Mouse (Mus musculus) heart, embryonic 14.5 days (tissue): Measurements from ENCODE around the gene Slco3a1. TPM values are rescaled to one million over a fixed set of nuclear protein-coding genes. Genes with fewer than 3 reads are reported as not detected.
A peak's percentile ranks its signal among the peaks of the same experiment; 100 is the strongest.

Experiments used
- ATAC-seq: fragments of 200-750 bp; cut with Nextera tagmentation; 2 replicates; pipeline ENCODE4 v1.8.0; 2017; ENCODE audit warnings: low read depth, moderate TSS enrichment; ENCODE audit not compliant: insufficient number of reproducible peaks, insufficient read depth, low FRiP score
- H3K27ac ChIP-seq, 2 experiments: fragments of 200-500 bp in 1 of 2; fragments of 300-500 bp in 1 of 2; sonication (generic) in 1 of 2; replicated peaks in 1 of 2; 2 replicates each; pipeline ENCODE4 v1.5.1; 2012 to 2014; ENCODE audit warnings: low read depth in 2 of 2, low read length in 2 of 2, control low read depth in 1 of 2, mild to moderate bottlenecking in 1 of 2, mixed read lengths in 1 of 2; ENCODE audit not compliant: control insufficient read depth in 1 of 2, insufficient read depth in 1 of 2
- H3K27me3 ChIP-seq: fragments of 300-500 bp; sonication (generic); 2 replicates; pipeline ENCODE4 v1.6.1; 2014; ENCODE audit warnings: mild to moderate bottlenecking, low read length, control low read depth; ENCODE audit not compliant: control insufficient read depth, insufficient read depth
- H3K36me3 ChIP-seq: fragments of 300-500 bp; sonication (generic); 2 replicates; pipeline ENCODE4 v1.6.1; 2014; ENCODE audit warnings: mild to moderate bottlenecking, control low read depth, low read length, mixed read lengths; ENCODE audit not compliant: control insufficient read depth, insufficient read depth
- H3K4me1 ChIP-seq, 2 experiments: fragments of 200-500 bp in 1 of 2; fragments of 300-500 bp in 1 of 2; sonication (generic) in 1 of 2; 2 replicates each; pipeline ENCODE4 v1.6.1; 2012 to 2014; ENCODE audit warnings: low read length in 2 of 2, control low read depth in 1 of 2, mixed read lengths in 1 of 2; ENCODE audit not compliant: control insufficient read depth in 2 of 2, insufficient read depth in 2 of 2
- H3K4me2 ChIP-seq: fragments of 300-500 bp; sonication (generic); 2 replicates; pipeline ENCODE4 v1.6.1; 2014; ENCODE audit warnings: mild to moderate bottlenecking, low read length
- H3K4me3 ChIP-seq, 2 experiments: fragments of 200-500 bp in 1 of 2; fragments of 300-500 bp in 1 of 2; sonication (generic) in 1 of 2; 2 replicates each; pipeline ENCODE4 v1.5.1; 2012 to 2014; ENCODE audit warnings: low read length in 2 of 2, mild to moderate bottlenecking in 2 of 2, control low read depth in 1 of 2, low read depth in 1 of 2, moderate library complexity in 1 of 2; ENCODE audit not compliant: control insufficient read depth in 1 of 2, insufficient read depth in 1 of 2
- H3K9ac ChIP-seq: fragments of 300-500 bp; sonication (generic); 2 replicates; pipeline ENCODE4 v1.6.1; 2014; ENCODE audit warnings: mild to moderate bottlenecking, low read length
- H3K9me3 ChIP-seq: fragments of 300-500 bp; sonication (generic); 2 replicates; pipeline ENCODE4 v1.6.1; 2016; ENCODE audit warnings: low read length, control low read depth; ENCODE audit not compliant: control insufficient read depth
- WGBS: fragments of 180-500 bp; shearing (Covaris S2); extraction: QIAGEN DNeasy Blood & Tissue Kit; methylation state at CpG from one replicate; pipeline ENCODE4 v1.1.7; 2014; 5-methylcytosine and 5-hydroxymethylcytosine counted together
- polyA plus RNA-seq: library from polyadenylated mRNA; unstranded; fragments of >200 nt; fragmentation: Nextera tagmentation; extraction: Ambion mirVana; gene quantifications from 2 replicates; pipeline ENCODE4 v1.2.1, GENCODE M21; 2014

Gene Slco3a1
- polyA plus RNA-seq, 1 experiment from 2014 or later: 16.0 TPM

GRCm38 (mm10) chr7:74462451-74462850, 92.1 kb downstream of the Slco3a1 start:
- H3K9ac ChIP-seq: no peak overlapping the region
- no peak overlapping the region for H3K4me3 ChIP-seq
- 57% methylated on average over 4 of the region's 4 CpGs for WGBS
- no peaks in the 10 kb centered on the region for H3K36me3 ChIP-seq
- no peak overlapping the region for H3K4me2 ChIP-seq
- no peak overlapping the region for H3K27ac ChIP-seq
- no peak for ATAC-seq
- H3K4me1 ChIP-seq: peaks cover 36 to 62% of the 10 kb centered on the region in 2 experiments
- no peaks in the 10 kb centered on the region for H3K27me3 ChIP-seq
- no peaks in the 10 kb centered on the region for H3K9me3 ChIP-seq

GRCm38 (mm10) chr7:74461736-74462135, 92.8 kb downstream of the Slco3a1 start:
- no peaks in the 10 kb centered on the region for H3K36me3 ChIP-seq
- no peak overlapping the region for H3K4me3 ChIP-seq
- no peak overlapping the region for H3K4me2 ChIP-seq
- no peaks in the 10 kb centered on the region for H3K27me3 ChIP-seq
- H3K9me3 ChIP-seq: no peaks in the 10 kb centered on the region
- ATAC-seq: no peak
- H3K27ac ChIP-seq: no peak overlapping the region
- peaks cover 32 to 56% of the 10 kb centered on the region in 2 experiments for H3K4me1 ChIP-seq
- H3K9ac ChIP-seq: no peak overlapping the region
- 72% methylated on average over 5 of the region's 5 CpGs for WGBS

- ATAC-seq: no peak
- Histone ChIP-seq H3K4me2 (no peak overlapping the region), H3K27me3 (no peaks in the 10 kb centered on the region), H3K27ac (no peak overlapping the region), H3K4me3 (no peak overlapping the region), H3K9me3 (no peaks in the 10 kb centered on the region), H3K9ac (no peak overlapping the region), H3K4me1 (peaks cover 28 to 50% of the 10 kb centered on the region in 2 experiments), H3K36me3 (no peaks in the 10 kb centered on the region)
- 94% methylated on average over 1 of the region's 1 CpGs for WGBS
Measured at GRCm38 (mm10) chr7:74461146-74461545, 93.4 kb downstream of the Slco3a1 start.

GRCm38 (mm10) chr7:74459812-74460211, 94.8 kb downstream of the Slco3a1 start:
- peak overlapping the region in 1 of 2 experiments; percentile 31; a peak in 2 of 4 replicates for H3K27ac ChIP-seq
- H3K4me2 ChIP-seq: no peak overlapping the region
- no peak overlapping the region for H3K9ac ChIP-seq
- no peaks in the 10 kb centered on the region for H3K36me3 ChIP-seq
- no peak overlapping the region for H3K4me3 ChIP-seq
- H3K4me1 ChIP-seq: peaks cover 22 to 43% of the 10 kb centered on the region in 2 experiments
- H3K27me3 ChIP-seq: no peaks in the 10 kb centered on the region
- WGBS: 59% methylated on average over 3 of the region's 3 CpGs
- no peak for ATAC-seq
- no peaks in the 10 kb centered on the region for H3K9me3 ChIP-seq

- no peak overlapping the region for H3K4me3 ChIP-seq
- H3K36me3 ChIP-seq: no peaks in the 10 kb centered on the region
- H3K27me3 ChIP-seq: no peaks in the 10 kb centered on the region
- H3K9ac ChIP-seq: no peak overlapping the region
- H3K27ac ChIP-seq: peak overlapping the region; percentile 31 to 55
- no peak overlapping the region for H3K4me2 ChIP-seq
- H3K9me3 ChIP-seq: no peaks in the 10 kb centered on the region
- WGBS: 58% methylated on average over 5 of the region's 5 CpGs
- H3K4me1 ChIP-seq: peaks cover 16 to 38% of the 10 kb centered on the region in 2 experiments
- 0 out of 2 replicates have a peak, but pooled peaks have one; percentile 31 for ATAC-seq
Measured at GRCm38 (mm10) chr7:74459277-74459676, 95.3 kb downstream of the Slco3a1 start.

- Histone ChIP-seq H3K4me2 (0 out of 2 replicates have a peak overlapping the region, but pooled peaks have one; percentile 9), H3K4me3 (no peak overlapping the region), H3K4me1 (peaks cover 14 to 33% of the 10 kb centered on the region in 2 experiments), H3K9me3 (no peaks in the 10 kb centered on the region), H3K9ac (no peak overlapping the region), H3K27ac (peak overlapping the region; percentile 31 to 55), H3K36me3 (no peaks in the 10 kb centered on the region), H3K27me3 (no peaks in the 10 kb centered on the region)
- 21% methylated on average over 8 of the region's 8 CpGs for WGBS
- no peak; the same call in 1 of the 2 replicates for ATAC-seq
Measured at GRCm38 (mm10) chr7:74458475-74459221, 95.9 kb downstream of the Slco3a1 start.

- no peak for ATAC-seq
- no peak overlapping the region for H3K27ac ChIP-seq
- no peak overlapping the region for H3K4me3 ChIP-seq
- H3K9me3 ChIP-seq: no peaks in the 10 kb centered on the region
- no peak overlapping the region for H3K9ac ChIP-seq
- H3K4me2 ChIP-seq: no peak overlapping the region
- no peaks in the 10 kb centered on the region for H3K27me3 ChIP-seq
- H3K4me1 ChIP-seq: peaks cover 14 to 31% of the 10 kb centered on the region in 2 experiments
- no peaks in the 10 kb centered on the region for H3K36me3 ChIP-seq
- WGBS: 74% methylated on average over 5 of the region's 5 CpGs
Measured at GRCm38 (mm10) chr7:74457347-74457975, 97.1 kb downstream of the Slco3a1 start.
